Mouse (Mus musculus): ENCODE data around the gene Tas2r126. TPM values are rescaled to one million over a fixed set of nuclear protein-coding genes. Genes with fewer than 3 reads are reported as not detected.

Tas2r126 gene
- total RNA-seq (2014; rRNA removed; ENCODE audit: low replicate concordance): not detected in 2 replicates
- polyA plus RNA-seq (2015; fragmentation: Nextera tagmentation; extraction: Ambion mirVana): not detected in 2 replicates

DNA sequence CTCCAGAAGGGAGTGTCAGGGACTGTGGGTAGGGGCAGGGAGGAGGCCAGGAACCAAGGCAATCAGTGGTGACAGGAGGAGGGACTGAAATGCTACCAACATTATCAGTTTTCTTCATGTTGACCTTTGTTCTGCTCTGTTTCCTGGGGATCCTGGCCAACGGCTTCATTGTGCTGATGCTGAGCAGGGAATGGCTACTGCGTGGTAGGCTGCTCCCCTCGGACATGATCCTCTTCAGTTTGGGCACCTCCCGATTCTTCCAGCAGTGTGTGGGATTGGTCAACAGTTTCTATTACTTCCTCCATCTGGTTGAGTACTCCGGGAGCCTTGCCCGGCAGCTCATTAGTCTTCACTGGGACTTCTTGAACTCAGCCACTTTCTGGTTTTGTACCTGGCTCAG lies at the start of gene Tas2r126:
Gene Tas2r126, plus strand, starts transcription at position 90 of the 400 bp plus-strand sequence.
- 50% methylated on average over 6 of the region's 6 CpGs for WGBS
- no peak for DNase-seq (ENCODE audit: low spot score)
- Histone ChIP-seq H3K4me1 (ENCODE audit: control insufficient read depth, insufficient read depth) (no peaks in the 10 kb centered on the region), H3K27ac (ENCODE audit: low read depth) (no peak within 1 kb of the TSS), H3K4me2 (ENCODE audit: low read depth, low read length) (no peak within 1 kb of the TSS), H3K27me3 (ENCODE audit: control insufficient read depth, insufficient read depth, low read length) (no peaks in the 10 kb centered on the region), H3K4me3 (ENCODE audit: low read depth, low read length) (no peak within 1 kb of the TSS), H3K9me3 (replicated peaks; ENCODE audit: control insufficient read depth, low read length) (no peaks in the 10 kb centered on the region), H3K36me3 (replicated peaks; ENCODE audit: control insufficient read depth, insufficient read depth, low read length) (no peaks in the 10 kb centered on the region), H3K9ac (replicated peaks; ENCODE audit: low read depth, low read length) (no peak within 1 kb of the TSS)
- peak; percentile 53; the same call in 1 of the 2 replicates for ATAC-seq (ENCODE audit: insufficient read depth, low read depth)
- no peak for TF ChIP-seq CTCF (IDR thresholded peaks at IDR 0.05; ENCODE audit: low read depth)
- TF ChIP-seq EP300 (IDR thresholded peaks at IDR 0.05; ENCODE audit: low read depth): no peak

DNA sequence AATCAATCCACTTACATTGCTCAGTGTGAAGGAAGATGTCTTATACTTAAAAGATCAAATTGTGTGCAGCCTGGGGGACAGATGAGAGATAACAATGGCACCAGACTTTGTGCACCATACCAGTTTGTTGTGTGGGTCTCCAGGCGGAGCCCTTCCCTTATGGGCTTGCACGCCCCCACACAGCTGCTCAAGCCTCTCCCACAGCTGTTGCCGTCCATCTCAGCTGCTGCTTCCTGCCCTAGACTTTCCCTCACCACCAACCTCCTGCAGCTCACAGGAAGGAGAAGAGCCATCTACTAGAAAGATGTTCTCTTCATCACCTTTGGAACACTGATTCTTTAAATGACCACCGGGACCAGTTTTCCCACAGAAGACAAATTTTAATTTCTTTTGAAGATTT lies 48.7 kb upstream of the Tas2r126 start:
- Histone ChIP-seq H3K9ac (replicated peaks; ENCODE audit: low read depth, low read length) (no peak overlapping the region), H3K4me1 (ENCODE audit: control insufficient read depth, insufficient read depth) (peaks cover 15% of the 10 kb centered on the region), H3K36me3 (replicated peaks; ENCODE audit: control insufficient read depth, insufficient read depth, low read length) (no peaks in the 10 kb centered on the region), H3K27me3 (ENCODE audit: control insufficient read depth, insufficient read depth, low read length) (no peaks in the 10 kb centered on the region), H3K9me3 (replicated peaks; ENCODE audit: control insufficient read depth, low read length) (no peaks in the 10 kb centered on the region), H3K27ac (ENCODE audit: low read depth) (no peak overlapping the region), H3K4me2 (ENCODE audit: low read depth, low read length) (no peak overlapping the region), H3K4me3 (ENCODE audit: low read depth, low read length) (no peak overlapping the region)
- ATAC-seq (ENCODE audit: insufficient read depth, low read depth): no peak
- 77% methylated on average over 4 of the region's 4 CpGs for WGBS
- no peak for DNase-seq (ENCODE audit: low spot score)
- TF ChIP-seq CTCF (IDR thresholded peaks at IDR 0.05; ENCODE audit: low read depth) (no peak), EP300 (IDR thresholded peaks at IDR 0.05; ENCODE audit: low read depth) (no peak)

GRCm38 (mm10) chr6:42391796-42392330 lies 42.5 kb upstream of the Tas2r126 start:
- no peak overlapping the region for H3K4me2 ChIP-seq (ENCODE audit: low read depth, low read length)
- DNase-seq (ENCODE audit: low spot score): no peak
- no peak overlapping the region for H3K27ac ChIP-seq (ENCODE audit: low read depth)

DNA sequence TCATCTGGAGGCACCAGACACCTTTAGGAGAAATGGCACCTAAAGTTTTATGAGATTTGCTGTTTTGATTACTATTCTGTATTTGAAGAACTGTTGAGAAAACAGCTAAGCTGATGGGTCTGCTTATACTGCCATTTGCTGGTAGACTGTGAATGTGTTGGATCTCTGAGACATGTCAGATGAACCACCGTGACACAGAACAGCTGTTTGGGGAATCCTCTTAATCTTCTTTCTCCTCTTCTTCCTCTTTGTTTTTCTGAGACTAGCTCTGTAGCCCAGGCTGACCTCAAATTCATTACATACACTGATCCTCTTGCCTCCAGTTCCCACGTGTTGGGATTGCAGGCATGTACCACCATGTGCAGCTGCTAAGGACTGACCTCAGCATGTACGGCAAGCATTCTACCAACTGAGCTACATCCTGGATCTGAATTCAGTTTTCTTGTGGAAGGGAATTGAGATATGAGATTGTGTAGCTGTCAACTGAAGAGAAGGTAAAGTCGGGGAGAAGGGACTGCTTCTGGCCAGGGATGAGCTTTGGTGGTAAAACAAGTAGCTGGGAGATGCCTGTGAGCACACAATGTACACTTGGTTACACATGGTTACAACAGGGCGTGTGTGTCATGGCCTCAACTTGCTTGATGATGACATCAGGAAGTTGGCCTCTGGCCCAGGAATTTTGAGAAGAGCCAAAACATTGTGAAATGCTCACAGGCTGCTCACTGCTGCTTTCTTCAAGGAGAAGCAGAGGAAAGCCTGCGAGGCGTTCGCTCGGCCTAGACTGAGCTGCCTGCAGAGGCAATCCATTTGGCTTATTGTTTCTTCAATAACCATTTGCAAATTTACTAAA lies 38.1 kb upstream of the Tas2r126 start:
- H3K27ac ChIP-seq (ENCODE audit: low read depth): peak overlapping the region; percentile 44
- peak; percentile 89 for ATAC-seq (ENCODE audit: insufficient read depth, low read depth)
- H3K4me2 ChIP-seq (ENCODE audit: low read depth, low read length): no peak overlapping the region
- H3K9me3 ChIP-seq (replicated peaks; ENCODE audit: control insufficient read depth, low read length): no peaks in the 10 kb centered on the region
- no peaks in the 10 kb centered on the region for H3K27me3 ChIP-seq (ENCODE audit: control insufficient read depth, insufficient read depth, low read length)
- H3K9ac ChIP-seq (replicated peaks; ENCODE audit: low read depth, low read length): no peak overlapping the region
- TF ChIP-seq CTCF (IDR thresholded peaks at IDR 0.05; ENCODE audit: low read depth): no peak
- 0 out of 2 replicates have a peak, but pooled peaks have one; percentile 39 for TF ChIP-seq EP300 (IDR thresholded peaks at IDR 0.05; ENCODE audit: low read depth)
- no peaks in the 10 kb centered on the region for H3K4me1 ChIP-seq (ENCODE audit: control insufficient read depth, insufficient read depth)
- peak; percentile 69 for DNase-seq (ENCODE audit: low spot score)
- no peak overlapping the region for H3K4me3 ChIP-seq (ENCODE audit: low read depth, low read length)
- H3K36me3 ChIP-seq (replicated peaks; ENCODE audit: control insufficient read depth, insufficient read depth, low read length): no peaks in the 10 kb centered on the region
- WGBS: 42% methylated on average over 9 of the region's 9 CpGs

More at GRCm38 (mm10) chr6:42391796-42392330, 42.5 kb upstream of the Tas2r126 start:
- H3K27me3 ChIP-seq (ENCODE audit: control insufficient read depth, insufficient read depth, low read length): no peaks in the 10 kb centered on the region
- H3K9ac ChIP-seq (replicated peaks; ENCODE audit: low read depth, low read length): no peak overlapping the region
- 42% methylated on average over 2 of the region's 2 CpGs for WGBS
- ATAC-seq (ENCODE audit: insufficient read depth, low read depth): peak; percentile 28; the same call in 1 of the 2 replicates
- H3K4me1 ChIP-seq (ENCODE audit: control insufficient read depth, insufficient read depth): no peaks in the 10 kb centered on the region
- no peaks in the 10 kb centered on the region for H3K36me3 ChIP-seq (replicated peaks; ENCODE audit: control insufficient read depth, insufficient read depth, low read length)
- no peak overlapping the region for H3K4me3 ChIP-seq (ENCODE audit: low read depth, low read length)
- TF ChIP-seq CTCF (IDR thresholded peaks at IDR 0.05; ENCODE audit: low read depth) (no peak), EP300 (IDR thresholded peaks at IDR 0.05; ENCODE audit: low read depth) (no peak)
- H3K9me3 ChIP-seq (replicated peaks; ENCODE audit: control insufficient read depth, low read length): no peaks in the 10 kb centered on the region

DNA sequence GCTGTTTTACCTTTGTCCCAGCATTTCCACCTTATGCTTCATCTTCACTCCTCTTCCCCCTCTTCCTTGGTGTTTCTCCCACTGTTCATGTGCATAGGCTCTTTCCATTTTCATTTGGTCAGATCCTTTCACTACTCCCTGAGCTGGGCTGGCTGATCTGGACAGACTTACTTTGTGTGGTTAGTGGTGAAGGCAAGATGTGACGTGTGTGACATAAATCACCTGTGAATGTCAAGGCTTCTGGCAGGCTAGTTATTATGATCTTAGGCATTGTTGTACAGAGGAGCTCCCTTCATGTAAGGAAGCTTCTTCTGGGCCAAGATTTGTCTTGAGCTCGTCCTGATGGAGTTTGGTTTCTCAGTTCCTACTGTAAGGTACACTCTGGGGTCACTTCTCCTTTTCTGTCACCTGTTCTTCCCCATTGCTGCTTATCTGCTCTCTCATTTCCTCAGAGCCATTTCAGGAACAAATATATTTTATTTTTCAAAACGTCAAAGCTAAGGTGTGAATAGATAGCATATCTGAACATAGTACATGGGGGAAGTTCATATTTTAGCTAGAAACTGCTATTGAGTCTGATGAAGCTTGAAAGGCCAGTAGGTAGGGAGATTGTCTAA lies 37.2 kb upstream of the Tas2r126 start:
- no peak; the same call in 1 of the 2 replicates for ATAC-seq (ENCODE audit: insufficient read depth, low read depth)
- TF ChIP-seq EP300 (IDR thresholded peaks at IDR 0.05; ENCODE audit: low read depth) (no peak), CTCF (IDR thresholded peaks at IDR 0.05; ENCODE audit: low read depth) (no peak)

More for the DNA sequence above, 37.2 kb upstream of the Tas2r126 start:
- H3K4me2 ChIP-seq (ENCODE audit: low read depth, low read length): no peak overlapping the region
- H3K9ac ChIP-seq (replicated peaks; ENCODE audit: low read depth, low read length): no peak overlapping the region
- H3K27ac ChIP-seq (ENCODE audit: low read depth): peak overlapping the region; percentile 25; the same call in 1 of the 2 replicates
- 57% methylated on average over 3 of the region's 3 CpGs for WGBS
- H3K36me3 ChIP-seq (replicated peaks; ENCODE audit: control insufficient read depth, insufficient read depth, low read length): no peaks in the 10 kb centered on the region
- H3K9me3 ChIP-seq (replicated peaks; ENCODE audit: control insufficient read depth, low read length): no peaks in the 10 kb centered on the region
- H3K4me1 ChIP-seq (ENCODE audit: control insufficient read depth, insufficient read depth): no peaks in the 10 kb centered on the region
- no peaks in the 10 kb centered on the region for H3K27me3 ChIP-seq (ENCODE audit: control insufficient read depth, insufficient read depth, low read length)
- DNase-seq (ENCODE audit: low spot score): no peak
- H3K4me3 ChIP-seq (ENCODE audit: low read depth, low read length): no peak overlapping the region

Data from heart, postnatal 0 days (tissue).